Mouse (Mus musculus): Measurements from ENCODE around the gene Sptb. TPM values are rescaled to one million over a fixed set of nuclear protein-coding genes. Genes with fewer than 3 reads are reported as not detected.
A peak's percentile ranks its signal among the peaks of the same experiment; 100 is the strongest.

The Sptb gene
- 15.7 and 17.0 TPM in 2 replicates for polyA plus RNA-seq (2014; fragmentation: Nextera tagmentation; extraction: Ambion mirVana)

DNA sequence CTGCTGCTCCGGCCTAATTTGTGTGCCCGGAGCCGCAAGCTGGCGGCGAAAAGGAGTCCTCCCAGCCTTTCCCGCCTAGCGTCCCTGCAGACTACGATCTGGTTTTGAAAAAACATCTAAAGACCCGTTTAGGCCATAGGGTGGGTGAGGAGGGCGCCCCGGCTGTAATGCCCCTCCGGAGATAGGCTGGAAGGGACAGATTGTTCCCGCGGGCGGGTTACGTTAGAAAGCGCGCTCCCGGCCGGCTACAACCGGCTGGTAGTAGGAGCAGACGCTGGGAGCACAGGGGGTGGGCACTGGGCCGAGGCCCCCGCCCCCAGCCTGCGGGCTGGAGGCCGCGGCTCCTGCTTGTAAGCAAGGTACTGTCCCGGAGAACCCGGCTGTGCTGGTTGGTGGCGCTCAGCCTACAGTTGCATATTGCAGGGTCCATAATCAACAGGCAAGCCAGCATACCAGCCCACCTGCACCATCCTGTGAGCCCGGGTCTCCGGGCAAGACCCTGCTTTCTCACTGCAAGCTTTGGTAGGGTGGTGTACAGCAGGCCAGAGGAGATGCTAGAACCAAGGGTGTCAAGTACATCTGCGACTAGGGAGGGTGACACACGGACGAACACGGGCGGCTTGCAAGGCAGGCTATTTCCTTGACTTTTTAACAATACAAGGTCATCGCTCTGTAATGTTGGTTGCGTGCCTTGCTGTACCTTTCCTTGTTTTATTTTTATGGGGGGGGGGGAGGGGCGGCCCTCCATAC, at the start of gene Sptb:
Gene Sptb (minus strand): TSS at position 197 of the 750 bp plus-strand sequence.
- H3K4me2 ChIP-seq: peak within 1 kb of the TSS; percentile 82
- H3K9ac ChIP-seq (ENCODE audit: low read depth, low read length): peak within 1 kb of the TSS; percentile 83
- no peaks in the 10 kb centered on the region for H3K36me3 ChIP-seq (ENCODE audit: control insufficient read depth, insufficient read depth, low read length)
- ATAC-seq (replicated peaks; ENCODE audit: insufficient number of reproducible peaks, low FRiP score, low TSS enrichment): peak; percentile 71
- H3K27me3 ChIP-seq (ENCODE audit: control insufficient read depth, insufficient read depth, low read length): peaks cover 31% of the 10 kb centered on the region
- H3K27ac ChIP-seq (ENCODE audit: low read depth, low read length): peak within 1 kb of the TSS; percentile 84
- under 1% methylated on average over 40 of the region's 40 CpGs for WGBS (ENCODE audit: insufficient replicate concordance)
- H3K4me3 ChIP-seq (ENCODE audit: low read depth, low read length): peak within 1 kb of the TSS; percentile 69
- peaks cover 7% of the 10 kb centered on the region; the same call in 1 of the 2 replicates for H3K4me1 ChIP-seq (ENCODE audit: control insufficient read depth, insufficient read depth, low read length)
- no peaks in the 10 kb centered on the region for H3K9me3 ChIP-seq (replicated peaks; ENCODE audit: control insufficient read depth, low read length)

DNA sequence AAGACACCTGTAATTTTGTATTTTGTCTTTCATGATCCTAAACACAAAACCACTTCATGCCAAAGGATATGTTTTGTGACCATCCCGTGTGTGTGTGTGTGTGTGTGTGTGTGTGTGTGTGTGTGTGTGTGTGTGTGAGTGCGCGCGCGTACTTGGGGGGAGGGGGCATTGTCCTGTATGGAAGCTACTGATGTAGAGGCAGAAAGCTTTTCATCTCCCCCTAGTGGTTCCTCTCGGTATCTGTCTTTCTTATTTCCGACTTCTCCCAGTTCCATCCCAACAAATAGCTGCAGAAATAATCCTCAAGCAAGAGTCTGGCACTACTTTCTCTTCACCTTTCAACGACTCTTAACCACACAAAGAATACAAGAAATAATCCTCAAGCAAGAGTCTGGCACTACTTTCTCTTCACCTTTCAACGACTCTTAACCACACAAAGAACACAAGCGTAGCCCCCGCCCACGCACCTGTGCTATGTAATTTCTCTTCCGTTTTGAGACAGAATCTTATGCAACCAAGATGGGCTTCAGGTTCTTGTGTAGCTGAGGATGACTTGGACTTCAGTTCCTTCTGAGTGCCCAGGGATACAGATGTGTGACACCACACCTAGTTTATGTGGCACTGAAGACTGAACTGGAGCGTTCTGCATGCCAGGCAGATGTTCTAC, 42.4 kb upstream of the Sptb start:
- no peaks in the 10 kb centered on the region for H3K27me3 ChIP-seq (ENCODE audit: control insufficient read depth, insufficient read depth, low read length)

DNA sequence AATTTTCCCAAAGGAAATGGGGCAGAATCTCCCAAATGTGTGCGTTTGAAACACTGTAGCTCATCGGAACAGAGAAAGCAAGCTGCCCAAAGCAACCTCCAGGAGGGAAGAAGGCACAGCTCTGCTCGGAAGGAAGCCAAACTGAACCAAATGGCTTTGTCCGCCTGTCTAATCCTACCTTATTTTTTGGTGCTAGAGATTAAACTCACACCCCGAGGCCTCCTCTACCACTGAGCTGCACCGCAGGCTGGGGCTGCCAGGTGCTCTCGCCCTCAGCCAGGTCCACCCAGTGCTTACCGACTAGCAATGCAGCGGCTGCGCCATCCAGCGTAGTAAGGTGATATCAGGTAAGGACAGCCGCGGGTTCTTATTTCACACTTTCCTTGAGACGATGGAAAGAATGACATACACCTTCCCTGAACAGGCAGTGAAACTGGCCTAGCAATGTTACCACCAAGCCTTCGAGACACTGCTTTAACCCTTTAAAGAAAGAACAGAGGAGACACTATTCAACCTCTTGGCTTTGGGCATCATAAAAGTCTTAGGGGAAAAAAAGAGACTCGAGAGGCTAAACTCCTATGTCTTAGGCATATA, 40.6 kb upstream of the Sptb start:
- Histone ChIP-seq H3K4me1 (ENCODE audit: control insufficient read depth, insufficient read depth, low read length) (no peaks in the 10 kb centered on the region), H3K4me3 (ENCODE audit: low read depth, low read length) (no peak overlapping the region), H3K27me3 (ENCODE audit: control insufficient read depth, insufficient read depth, low read length) (no peaks in the 10 kb centered on the region), H3K36me3 (ENCODE audit: control insufficient read depth, insufficient read depth, low read length) (no peaks in the 10 kb centered on the region), H3K9ac (ENCODE audit: low read depth, low read length) (no peak overlapping the region), H3K9me3 (replicated peaks; ENCODE audit: control insufficient read depth, low read length) (no peaks in the 10 kb centered on the region; the same call in 1 of the 2 replicates), H3K4me2 (no peak overlapping the region), H3K27ac (ENCODE audit: low read depth, low read length) (no peak overlapping the region)
- WGBS (ENCODE audit: insufficient replicate concordance): 73% methylated on average over 16 of the region's 16 CpGs
- no peak for ATAC-seq (replicated peaks; ENCODE audit: insufficient number of reproducible peaks, low FRiP score, low TSS enrichment)

More for the DNA sequence above, 42.4 kb upstream of the Sptb start:
- H3K4me2 ChIP-seq: no peak overlapping the region
- no peak for ATAC-seq (replicated peaks; ENCODE audit: insufficient number of reproducible peaks, low FRiP score, low TSS enrichment)
- H3K9ac ChIP-seq (ENCODE audit: low read depth, low read length): no peak overlapping the region
- H3K4me3 ChIP-seq (ENCODE audit: low read depth, low read length): no peak overlapping the region
- no peaks in the 10 kb centered on the region for H3K4me1 ChIP-seq (ENCODE audit: control insufficient read depth, insufficient read depth, low read length)
- H3K36me3 ChIP-seq (ENCODE audit: control insufficient read depth, insufficient read depth, low read length): no peaks in the 10 kb centered on the region
- WGBS (ENCODE audit: insufficient replicate concordance): 42% methylated on average over 14 of the region's 14 CpGs
- no peak overlapping the region for H3K27ac ChIP-seq (ENCODE audit: low read depth, low read length)
- H3K9me3 ChIP-seq (replicated peaks; ENCODE audit: control insufficient read depth, low read length): no peaks in the 10 kb centered on the region; the same call in 1 of the 2 replicates

DNA sequence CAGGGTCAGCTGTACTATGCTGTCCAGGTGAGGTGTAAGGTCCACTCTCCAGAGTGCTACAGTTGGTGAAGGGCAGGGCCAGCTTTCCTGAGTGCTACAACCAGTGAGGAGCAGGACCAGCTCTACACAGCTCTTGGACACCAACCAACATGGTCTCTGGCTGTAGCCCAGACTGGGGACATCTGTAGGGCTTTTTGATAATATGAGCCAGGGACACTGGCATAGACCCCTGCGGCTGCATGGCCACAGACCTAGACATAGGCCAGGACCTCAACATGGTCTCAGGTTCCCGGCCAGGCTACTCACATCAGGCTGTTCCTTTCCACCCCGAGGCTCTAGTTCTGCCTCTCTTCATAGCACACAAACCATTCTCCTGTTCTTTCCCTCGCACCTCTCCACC, 17.6 kb upstream of the Sptb start:
- Histone ChIP-seq H3K4me1 (ENCODE audit: control insufficient read depth, insufficient read depth, low read length) (no peaks in the 10 kb centered on the region), H3K4me3 (ENCODE audit: low read depth, low read length) (no peak overlapping the region), H3K27ac (ENCODE audit: low read depth, low read length) (no peak overlapping the region), H3K36me3 (ENCODE audit: control insufficient read depth, insufficient read depth, low read length) (no peaks in the 10 kb centered on the region), H3K9ac (ENCODE audit: low read depth, low read length) (no peak overlapping the region), H3K27me3 (ENCODE audit: control insufficient read depth, insufficient read depth, low read length) (no peaks in the 10 kb centered on the region), H3K4me2 (no peak overlapping the region), H3K9me3 (replicated peaks; ENCODE audit: control insufficient read depth, low read length) (no peaks in the 10 kb centered on the region)
- ATAC-seq (replicated peaks; ENCODE audit: insufficient number of reproducible peaks, low FRiP score, low TSS enrichment): no peak
- WGBS (ENCODE audit: insufficient replicate concordance): 78% methylated on average over 4 of the region's 4 CpGs

DNA sequence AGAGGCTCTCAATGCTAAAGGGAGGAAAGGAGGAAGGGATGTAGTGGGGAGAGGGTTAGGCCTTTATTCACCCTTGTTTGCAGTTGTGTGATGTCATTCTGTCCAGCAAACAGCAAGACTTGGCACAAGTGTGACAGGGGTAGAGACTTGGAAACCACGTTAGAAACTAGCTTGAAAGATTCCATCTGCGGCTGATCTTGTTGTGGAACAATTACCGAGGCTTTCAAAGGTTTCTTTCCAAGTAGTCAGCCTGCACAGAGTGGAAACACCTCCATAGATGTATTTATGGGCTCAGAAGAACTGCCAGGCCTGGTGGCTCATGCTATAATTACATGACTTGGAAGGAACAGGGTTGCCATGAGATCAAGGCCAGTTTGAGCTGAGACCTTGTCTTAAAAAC, 11.7 kb upstream of the Sptb start:
- Histone ChIP-seq H3K9me3 (replicated peaks; ENCODE audit: control insufficient read depth, low read length) (no peaks in the 10 kb centered on the region), H3K27me3 (ENCODE audit: control insufficient read depth, insufficient read depth, low read length) (no peaks in the 10 kb centered on the region), H3K27ac (ENCODE audit: low read depth, low read length) (no peak overlapping the region), H3K4me3 (ENCODE audit: low read depth, low read length) (no peak overlapping the region), H3K4me2 (no peak overlapping the region), H3K9ac (ENCODE audit: low read depth, low read length) (no peak overlapping the region), H3K4me1 (ENCODE audit: control insufficient read depth, insufficient read depth, low read length) (0 out of 2 replicates have a peak, but pooled peaks cover 2% of the 10 kb centered on the region), H3K36me3 (ENCODE audit: control insufficient read depth, insufficient read depth, low read length) (no peaks in the 10 kb centered on the region)
- no peak for ATAC-seq (replicated peaks; ENCODE audit: insufficient number of reproducible peaks, low FRiP score, low TSS enrichment)
- WGBS (ENCODE audit: insufficient replicate concordance): 78% methylated on average over 3 of the region's 3 CpGs

DNA sequence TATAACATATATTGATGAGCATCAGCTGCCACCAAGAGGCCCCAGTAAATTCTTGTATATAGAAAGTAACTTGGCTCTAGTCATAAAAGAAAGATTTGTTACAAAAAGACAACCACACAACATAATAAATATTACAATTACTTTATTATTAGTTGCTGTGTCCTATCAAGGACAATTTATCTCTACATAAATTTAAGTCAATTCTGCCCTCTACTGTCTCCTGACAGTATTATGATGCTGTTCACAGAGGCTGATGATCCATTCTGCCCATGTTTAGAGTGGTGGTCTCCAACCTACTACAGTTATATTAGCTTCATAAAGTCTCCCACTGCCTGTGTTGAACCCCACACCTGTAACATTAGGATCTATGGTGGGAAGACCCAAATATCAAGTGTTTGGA, 10.2 kb upstream of the Sptb start:
- H3K27me3 ChIP-seq (ENCODE audit: control insufficient read depth, insufficient read depth, low read length): no peaks in the 10 kb centered on the region
- H3K36me3 ChIP-seq (ENCODE audit: control insufficient read depth, insufficient read depth, low read length): no peaks in the 10 kb centered on the region
- no peaks in the 10 kb centered on the region for H3K9me3 ChIP-seq (replicated peaks; ENCODE audit: control insufficient read depth, low read length)
- no peak overlapping the region for H3K9ac ChIP-seq (ENCODE audit: low read depth, low read length)
- no peak overlapping the region for H3K4me3 ChIP-seq (ENCODE audit: low read depth, low read length)
- H3K27ac ChIP-seq (ENCODE audit: low read depth, low read length): no peak overlapping the region
- H3K4me2 ChIP-seq: no peak overlapping the region
- no peak for ATAC-seq (replicated peaks; ENCODE audit: insufficient number of reproducible peaks, low FRiP score, low TSS enrichment)
- 0 out of 2 replicates have a peak, but pooled peaks cover 2% of the 10 kb centered on the region for H3K4me1 ChIP-seq (ENCODE audit: control insufficient read depth, insufficient read depth, low read length)

DNA sequence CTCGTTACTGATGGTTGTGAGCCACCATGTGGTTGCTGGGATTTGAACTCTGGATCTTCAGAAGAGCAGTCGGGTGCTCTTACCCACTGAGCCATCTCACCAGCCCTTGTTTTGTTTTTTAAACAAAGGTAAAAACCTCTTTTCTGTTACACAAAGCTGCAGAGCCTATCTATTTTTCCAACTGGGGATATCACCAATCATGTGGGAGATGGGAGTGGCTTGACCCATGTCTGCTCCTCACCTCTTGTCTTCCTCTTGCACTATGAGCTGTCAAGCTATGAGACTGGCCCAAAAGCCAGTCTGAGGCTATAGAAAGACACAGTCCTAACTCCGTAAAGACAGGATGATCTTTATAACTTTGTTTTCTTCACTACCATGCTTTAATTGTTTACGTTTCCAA, 8.0 kb upstream of the Sptb start:
- H3K9me3 ChIP-seq (replicated peaks; ENCODE audit: control insufficient read depth, low read length): no peaks in the 10 kb centered on the region
- H3K4me1 ChIP-seq (ENCODE audit: control insufficient read depth, insufficient read depth, low read length): 0 out of 2 replicates have a peak, but pooled peaks cover 2% of the 10 kb centered on the region
- H3K9ac ChIP-seq (ENCODE audit: low read depth, low read length): no peak overlapping the region
- H3K36me3 ChIP-seq (ENCODE audit: control insufficient read depth, insufficient read depth, low read length): no peaks in the 10 kb centered on the region
- ATAC-seq (replicated peaks; ENCODE audit: insufficient number of reproducible peaks, low FRiP score, low TSS enrichment): no peak
- no peak overlapping the region for H3K4me3 ChIP-seq (ENCODE audit: low read depth, low read length)
- H3K4me2 ChIP-seq: no peak overlapping the region
- WGBS (ENCODE audit: insufficient replicate concordance): 78% methylated on average over 4 of the region's 4 CpGs
- H3K27ac ChIP-seq (ENCODE audit: low read depth, low read length): no peak overlapping the region
- H3K27me3 ChIP-seq (ENCODE audit: control insufficient read depth, insufficient read depth, low read length): no peaks in the 10 kb centered on the region

DNA sequence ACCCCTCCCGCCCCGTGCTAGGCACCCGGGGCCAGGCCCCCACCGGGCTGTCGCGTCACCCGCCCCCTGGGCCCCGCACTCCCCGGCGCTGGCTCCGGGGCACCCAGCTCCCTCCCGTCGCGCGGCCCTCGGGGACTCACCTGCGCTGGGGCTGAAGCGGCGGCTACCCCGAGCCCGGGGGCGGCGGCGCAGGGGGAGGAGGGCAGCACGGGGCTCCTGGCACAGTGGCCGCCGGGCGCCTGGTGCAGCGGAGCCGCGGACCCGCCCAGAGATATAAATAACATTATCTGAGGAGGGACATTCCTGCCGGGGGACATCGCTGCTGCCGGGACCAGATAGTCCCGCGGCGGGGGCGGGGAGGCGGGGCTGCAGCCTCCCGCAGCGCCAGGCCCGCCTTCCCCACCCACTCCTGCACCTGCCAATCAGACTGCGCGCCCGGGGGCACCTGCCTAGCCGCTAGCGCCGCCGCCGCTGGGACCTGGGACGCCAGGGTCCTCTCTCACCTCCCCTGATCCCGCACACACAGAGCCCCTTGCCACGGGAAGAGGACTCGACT, 474 bp downstream of the Sptb start:
- peak overlapping the region; percentile 83 for H3K9ac ChIP-seq (ENCODE audit: low read depth, low read length)
- under 1% methylated on average over 46 of the region's 55 CpGs for WGBS (ENCODE audit: insufficient replicate concordance)
- no peaks in the 10 kb centered on the region for H3K36me3 ChIP-seq (ENCODE audit: control insufficient read depth, insufficient read depth, low read length)
- H3K4me2 ChIP-seq: peak overlapping the region; percentile 82
- ATAC-seq (replicated peaks; ENCODE audit: insufficient number of reproducible peaks, low FRiP score, low TSS enrichment): peak; percentile 94
- peak overlapping the region; percentile 69 for H3K4me3 ChIP-seq (ENCODE audit: low read depth, low read length)
- peaks cover 7% of the 10 kb centered on the region; the same call in 1 of the 2 replicates for H3K4me1 ChIP-seq (ENCODE audit: control insufficient read depth, insufficient read depth, low read length)
- H3K27ac ChIP-seq (ENCODE audit: low read depth, low read length): peak overlapping the region; percentile 84
- peaks cover 31% of the 10 kb centered on the region for H3K27me3 ChIP-seq (ENCODE audit: control insufficient read depth, insufficient read depth, low read length)
- H3K9me3 ChIP-seq (replicated peaks; ENCODE audit: control insufficient read depth, low read length): no peaks in the 10 kb centered on the region
